Mouse (Mus musculus) gastrocnemius, adult 8-10 months (tissue): Measurements from ENCODE around the gene Adpgk. TPM values are rescaled to one million over a fixed set of nuclear protein-coding genes. Genes with fewer than 3 reads are reported as not detected.

ENCODE experiments used
- DNase-seq, 2 experiments: peaks; one replicate each; pipeline ENCODE4 v3.0.0; 2022; ENCODE audit warnings: low spot score in 2 of 2
- total RNA-seq, 4 experiments: library from RNA; stranded (reverse); gene quantifications; 2 replicates each; pipeline ENCODE4 v1.2.4; 2022

Adpgk gene
- 1 to 10 TPM; 6.1 to 7.6 (median 7.3) TPM for total RNA-seq

DNA sequence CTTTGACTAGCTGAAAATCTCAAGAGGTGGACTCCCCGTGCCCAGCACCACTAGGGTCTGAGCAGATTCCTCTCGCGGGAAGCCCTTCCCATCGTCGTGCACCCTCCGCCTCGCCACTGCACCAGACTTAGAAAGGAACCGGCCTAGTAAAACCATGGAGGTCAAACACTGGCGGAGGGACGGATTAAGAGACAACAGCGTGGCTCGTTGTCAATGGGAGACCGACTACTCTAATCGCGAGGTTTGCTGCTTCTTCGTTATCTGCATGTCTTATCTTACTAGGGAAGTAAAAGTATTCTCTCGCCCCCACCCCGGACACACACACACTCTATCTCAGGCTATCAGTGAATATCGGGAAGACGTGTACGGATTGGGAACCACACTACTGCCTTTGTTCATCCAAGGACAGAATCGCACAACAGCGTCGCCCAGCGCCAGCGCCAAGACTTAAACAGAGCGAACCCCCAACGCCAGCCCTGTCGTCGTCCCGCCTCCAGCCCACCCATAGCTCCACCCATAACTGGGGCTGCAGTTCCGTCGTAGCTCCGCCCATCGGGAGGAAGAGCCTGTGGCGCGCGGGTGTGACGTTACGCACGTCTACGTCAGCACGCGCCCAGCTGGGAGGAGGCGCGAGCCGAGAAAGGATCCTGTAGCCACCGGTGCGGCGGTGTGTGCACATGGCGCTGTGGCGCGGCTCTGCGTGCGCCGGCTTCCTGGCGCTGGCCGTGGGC, at the start of gene Adpgk:
Gene Adpgk (plus strand): TSS at position 602 of the 731 bp plus-strand sequence.
- DNase-seq, result peak; percentile 96 to 98

DNA sequence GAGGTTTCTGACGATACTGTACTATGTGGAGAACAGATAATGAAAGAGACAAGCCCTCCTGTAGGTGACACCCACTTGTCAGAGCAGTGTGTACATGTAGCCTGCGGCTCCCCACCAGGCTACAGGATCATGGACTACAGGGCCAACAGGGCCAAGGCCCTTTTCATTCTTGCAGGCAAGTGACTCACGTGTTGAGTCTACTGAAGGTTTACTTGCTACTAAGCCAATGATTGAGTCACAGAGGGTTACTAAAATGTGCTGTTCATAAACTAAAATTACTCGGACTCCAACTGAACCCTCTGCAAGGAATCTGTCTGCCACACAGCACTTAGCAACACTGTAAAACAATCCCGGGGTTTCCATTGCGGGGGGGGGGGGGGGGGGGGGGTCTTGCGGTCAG, 46.2 kb upstream of the Adpgk start:
- no peak for DNase-seq

DNA sequence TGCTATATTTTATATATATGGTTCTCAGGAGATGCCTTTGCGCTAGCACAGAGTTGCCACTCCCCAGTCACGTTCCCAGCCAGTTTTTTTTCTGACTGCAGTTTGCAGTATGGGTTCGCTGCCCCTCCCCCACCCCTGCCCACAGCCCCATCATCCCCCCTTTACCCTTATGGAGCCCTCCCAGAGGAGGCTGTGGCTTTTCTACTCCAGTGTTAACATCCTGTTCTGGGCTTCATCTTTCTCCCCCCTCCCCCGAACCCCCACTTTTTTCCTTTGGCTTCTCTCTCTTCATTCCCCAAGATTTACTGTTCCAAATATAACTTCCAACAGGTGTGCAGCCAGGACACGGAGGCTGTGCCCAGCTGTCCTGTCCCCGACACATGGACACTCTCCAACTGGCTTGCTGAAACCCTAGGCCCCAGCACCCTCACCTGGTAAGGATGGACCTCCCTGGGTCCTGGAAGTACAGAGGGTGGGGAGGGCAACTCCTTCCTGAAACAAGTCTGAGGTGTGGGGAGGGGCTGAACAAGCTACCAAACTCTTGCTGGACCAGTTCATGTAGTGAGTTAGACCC, 44.8 kb upstream of the Adpgk start:
- DNase-seq, result peak; percentile 61 to 77

DNA sequence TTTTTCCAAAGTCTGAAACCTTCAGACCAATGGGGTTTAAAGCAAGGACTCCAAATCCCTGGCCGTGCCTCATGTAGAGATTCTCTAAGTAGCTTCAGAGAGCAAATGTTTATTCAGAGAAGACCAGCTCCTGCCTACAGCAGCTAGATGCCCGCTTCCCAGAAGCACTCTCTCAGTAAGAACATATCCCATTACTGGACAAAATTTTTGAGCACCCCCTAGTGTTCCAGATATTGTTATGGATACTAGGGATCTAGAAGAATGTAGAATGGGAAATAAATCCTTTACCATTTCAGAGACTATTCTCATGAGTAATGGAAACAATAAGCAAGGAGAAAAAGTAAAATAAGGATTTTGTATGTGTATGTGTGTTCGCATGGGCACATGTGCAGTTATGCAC, 42.0 kb upstream of the Adpgk start:
- no peak for DNase-seq

DNA sequence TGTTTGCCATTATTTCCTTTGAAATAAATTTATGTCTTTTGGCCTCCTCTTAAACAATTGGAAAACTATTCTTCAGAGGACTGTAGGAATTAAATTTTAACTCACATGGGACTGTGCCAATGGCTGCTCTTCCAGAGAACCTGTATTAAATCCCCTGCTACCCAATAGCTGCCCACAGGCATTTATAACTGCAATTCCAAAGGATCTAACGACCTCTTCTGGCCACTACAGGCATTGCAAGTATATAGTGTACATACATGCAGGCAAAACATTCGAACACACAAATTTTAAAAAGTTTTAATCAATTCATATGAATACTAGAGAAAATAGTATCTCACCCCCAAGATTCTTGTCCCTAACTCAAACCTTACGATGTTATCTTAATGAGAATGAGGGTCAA, 41.1 kb upstream of the Adpgk start:
- no peak for DNase-seq

DNA sequence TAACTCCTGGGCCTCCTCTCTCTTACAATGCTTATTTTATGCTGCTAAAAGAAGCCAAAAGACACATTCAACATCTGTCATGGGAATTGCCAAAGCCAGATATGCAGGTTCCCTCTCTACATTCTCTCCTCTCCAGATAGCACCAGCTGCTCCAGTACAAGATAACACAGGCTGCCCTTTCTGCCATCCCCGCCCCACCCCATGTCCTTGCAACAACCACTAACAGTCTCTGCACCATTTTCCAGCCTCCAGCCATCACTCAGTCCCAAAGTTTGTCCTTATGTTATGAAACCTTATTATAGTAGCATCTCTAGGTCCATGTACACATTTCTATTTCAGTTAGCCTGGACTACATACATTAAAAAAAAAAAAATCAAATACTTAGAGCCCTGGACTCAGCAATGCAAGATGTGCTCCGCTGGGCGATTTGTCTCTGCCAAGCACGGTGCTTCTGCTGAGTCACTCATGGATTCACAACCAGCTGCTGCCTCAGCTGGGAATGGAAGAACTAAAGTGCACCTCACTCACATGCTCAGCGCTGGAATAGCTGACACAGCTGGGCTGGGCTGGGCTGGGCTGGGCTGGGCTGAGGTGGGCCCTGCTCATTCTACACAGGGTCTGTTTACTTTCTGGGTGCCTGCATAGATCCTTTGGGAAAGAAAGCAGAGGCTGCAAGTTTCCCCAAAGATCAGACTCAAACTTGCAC, 36.5 kb upstream of the Adpgk start:
- no peak for DNase-seq

DNA sequence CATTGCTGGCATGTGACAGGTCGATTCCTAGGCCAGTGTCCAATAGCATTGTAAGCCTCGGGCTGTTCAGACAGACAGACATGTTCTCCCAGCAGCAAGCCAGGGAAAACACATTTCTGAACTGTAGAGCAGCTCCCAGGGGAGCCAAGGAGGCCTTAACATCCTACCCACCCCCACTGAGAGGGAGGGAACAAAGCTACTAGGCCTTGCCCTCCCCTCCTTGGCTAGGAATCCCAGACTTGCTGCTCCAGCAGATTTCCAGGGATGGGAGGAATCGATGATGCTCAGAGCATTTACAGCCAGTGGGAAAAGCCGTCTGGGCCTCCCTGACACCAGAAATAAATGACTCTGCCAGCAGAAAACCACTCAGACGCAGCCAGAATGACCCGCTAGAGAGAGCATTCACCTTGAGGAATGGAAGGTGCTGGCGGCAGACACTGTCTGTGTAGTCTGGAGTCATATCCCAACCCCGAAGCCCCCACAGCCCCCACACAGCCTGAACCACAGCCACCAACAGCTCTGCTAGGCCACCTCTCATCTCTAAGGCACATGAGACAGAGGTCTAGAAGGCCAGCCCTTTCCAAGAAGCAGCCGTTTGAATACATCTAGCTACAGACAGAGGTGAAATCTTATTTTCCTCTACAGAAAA, 31.4 kb upstream of the Adpgk start:
- no peak for DNase-seq

DNA sequence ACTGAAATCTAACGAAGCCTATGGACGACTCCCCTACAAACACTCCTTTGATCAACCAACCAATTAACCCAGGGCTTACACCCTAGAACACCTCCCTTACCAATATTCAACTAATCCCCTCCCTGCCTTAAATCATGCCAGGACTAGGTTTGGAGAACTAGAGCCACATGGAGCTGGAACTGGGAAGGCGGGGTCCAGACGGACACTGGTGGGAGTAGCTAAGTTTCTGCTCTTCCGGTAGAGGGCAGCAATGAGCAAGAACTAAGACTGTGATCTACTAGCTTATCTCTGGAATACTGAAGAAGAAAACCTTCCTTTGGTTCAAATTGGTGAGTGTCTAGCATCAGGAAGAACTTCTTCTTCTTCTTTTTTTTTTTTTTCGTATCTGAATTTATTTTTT, 25.0 kb upstream of the Adpgk start:
- DNase-seq, result no peak

DNA sequence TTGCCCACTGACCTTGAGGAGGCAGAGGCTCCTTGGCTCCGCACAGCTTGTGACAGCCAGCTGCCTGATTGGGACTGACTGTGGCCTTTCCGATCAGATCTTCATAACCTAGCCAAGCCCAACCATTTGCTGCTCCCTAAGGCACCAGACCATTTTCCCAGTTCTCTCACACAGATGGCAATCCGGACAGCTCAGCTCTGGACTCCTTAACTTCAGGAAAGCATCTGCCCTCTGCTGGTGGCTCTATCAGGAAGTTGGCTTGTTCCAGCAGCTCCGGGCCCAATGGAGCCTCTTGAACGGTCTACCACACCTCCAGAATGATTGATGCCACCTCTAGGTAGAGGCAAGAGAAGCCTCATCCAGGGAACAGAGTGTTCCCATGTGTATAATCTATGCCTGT, 21.6 kb upstream of the Adpgk start:
- DNase-seq, result peak; percentile 42 to 53

DNA sequence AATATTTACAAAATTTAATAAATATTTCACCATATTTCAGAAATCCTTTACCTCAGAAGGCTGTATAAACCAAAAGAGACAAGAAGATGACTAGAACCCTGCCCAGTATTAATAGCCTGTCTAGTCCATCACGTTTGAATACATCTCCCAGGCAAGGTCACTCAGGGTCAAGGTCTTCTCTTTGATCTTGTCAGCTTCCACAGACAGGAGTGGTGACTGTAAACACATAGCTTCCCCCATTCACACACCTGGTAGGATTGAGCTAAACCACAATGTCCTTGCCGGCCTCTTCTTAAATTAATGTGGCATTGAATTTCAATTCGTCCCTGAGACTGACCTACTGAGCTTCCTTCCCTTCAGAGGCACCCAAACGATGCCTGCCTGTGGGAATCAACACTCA, 20.3 kb upstream of the Adpgk start:
- DNase-seq, result no peak

DNA sequence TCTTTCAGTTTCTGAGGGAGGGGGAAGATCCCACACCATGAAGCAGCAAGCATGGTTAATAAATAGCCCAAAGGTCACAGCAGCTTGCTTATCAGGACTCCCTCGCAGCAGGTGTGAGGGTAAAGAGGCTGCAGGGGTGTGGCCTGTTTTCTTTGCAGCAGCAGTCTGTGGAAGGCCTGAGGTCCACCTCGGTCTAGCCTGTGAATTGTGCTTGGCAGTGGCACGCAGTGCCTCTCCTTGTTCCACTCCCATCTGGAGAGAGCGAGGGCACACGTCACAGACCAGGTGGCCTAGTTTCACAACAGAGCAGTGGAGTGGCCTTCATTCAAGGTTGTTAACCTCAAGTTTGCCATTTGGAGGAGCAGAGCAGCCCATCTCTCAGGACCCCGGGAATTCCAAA, 19.6 kb upstream of the Adpgk start:
- DNase-seq, result peak; percentile 10 to 19

DNA sequence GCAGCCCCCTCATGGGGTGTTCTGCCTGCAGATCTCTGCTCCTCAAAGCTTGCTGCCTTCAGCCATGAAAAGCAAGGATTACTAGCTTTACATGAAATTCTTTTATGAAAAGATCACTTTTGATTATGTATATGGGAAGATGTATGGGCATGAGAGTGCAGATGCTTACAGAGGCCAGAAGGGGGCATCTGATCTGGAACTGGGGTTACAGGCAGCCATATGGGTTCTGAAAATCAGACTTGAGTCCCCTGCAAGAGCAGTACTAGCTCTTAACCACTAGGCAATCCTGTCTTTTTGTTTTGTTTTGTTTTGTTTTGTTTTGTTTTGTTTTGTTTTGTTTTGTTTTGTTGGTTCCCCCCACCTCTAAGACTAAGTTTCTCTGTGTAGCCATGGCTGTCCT, 18.2 kb upstream of the Adpgk start:
- DNase-seq, result no peak

DNA sequence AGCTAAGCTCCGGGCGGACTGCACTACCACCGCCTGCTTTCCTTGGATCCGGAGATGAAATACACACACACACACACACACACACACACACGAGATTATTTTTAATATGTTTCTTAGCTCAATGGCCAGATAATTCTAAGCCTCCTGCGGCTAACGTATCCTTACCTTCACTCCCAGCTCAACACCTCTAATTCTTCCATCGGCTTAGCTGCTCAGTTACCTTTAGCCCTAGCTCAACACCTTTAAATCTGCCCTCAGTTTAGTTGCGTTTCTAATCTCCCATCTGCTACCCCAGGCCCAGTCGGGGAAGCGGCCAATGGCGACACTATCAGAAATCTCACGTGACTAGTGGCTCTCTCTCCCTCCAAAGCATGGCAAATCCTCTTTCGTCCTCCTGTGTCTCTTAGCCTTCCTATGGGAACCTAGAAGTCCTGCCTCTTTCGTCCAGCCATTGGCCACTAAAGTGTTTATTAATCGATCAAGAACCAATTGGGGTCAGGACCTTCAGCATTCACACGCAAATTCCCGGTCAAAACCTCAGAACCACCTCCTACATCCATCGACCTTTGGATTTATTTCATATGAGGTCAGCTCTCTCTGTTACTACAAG, 16.4 kb upstream of the Adpgk start:
- DNase-seq, result no peak

DNA sequence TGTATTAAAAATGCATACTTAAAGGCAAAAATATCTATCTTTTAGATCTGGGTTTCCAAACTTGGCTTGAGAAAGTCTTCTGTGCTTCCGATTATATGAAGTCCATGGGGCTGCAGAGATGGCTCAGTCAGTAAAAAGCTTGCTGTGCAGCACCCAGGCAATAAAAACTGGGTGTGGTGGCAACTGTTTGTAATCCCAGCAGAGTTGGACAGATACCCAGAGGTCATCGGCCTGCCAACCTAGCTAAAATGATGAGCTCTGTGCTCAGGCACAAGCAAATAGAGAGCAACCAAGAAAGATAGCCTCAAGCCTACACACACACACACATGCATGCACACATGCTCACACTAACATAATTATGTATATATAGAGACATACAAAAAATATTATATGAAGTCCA, 13.2 kb upstream of the Adpgk start:
- peak; percentile 44 to 57 for DNase-seq

DNA sequence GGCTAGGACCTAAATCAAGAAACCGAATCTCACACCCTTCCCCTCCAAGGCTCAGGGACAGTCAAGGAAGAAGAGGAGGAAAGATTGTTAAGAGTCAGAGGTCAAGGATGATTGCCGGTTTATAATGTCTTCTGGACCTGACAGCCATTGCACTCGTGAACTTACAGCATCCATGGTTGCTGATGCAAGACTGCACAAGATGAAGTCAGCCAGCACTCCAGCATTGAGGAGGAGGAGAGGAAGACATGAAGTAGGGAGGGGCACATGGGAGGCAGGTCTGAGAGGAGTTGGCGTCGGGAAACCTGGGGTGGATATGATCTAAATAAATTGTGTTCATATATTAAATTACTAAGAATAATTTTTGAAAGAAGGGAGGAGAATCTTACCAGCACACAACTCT, 12.7 kb upstream of the Adpgk start:
- DNase-seq, result no peak

DNA sequence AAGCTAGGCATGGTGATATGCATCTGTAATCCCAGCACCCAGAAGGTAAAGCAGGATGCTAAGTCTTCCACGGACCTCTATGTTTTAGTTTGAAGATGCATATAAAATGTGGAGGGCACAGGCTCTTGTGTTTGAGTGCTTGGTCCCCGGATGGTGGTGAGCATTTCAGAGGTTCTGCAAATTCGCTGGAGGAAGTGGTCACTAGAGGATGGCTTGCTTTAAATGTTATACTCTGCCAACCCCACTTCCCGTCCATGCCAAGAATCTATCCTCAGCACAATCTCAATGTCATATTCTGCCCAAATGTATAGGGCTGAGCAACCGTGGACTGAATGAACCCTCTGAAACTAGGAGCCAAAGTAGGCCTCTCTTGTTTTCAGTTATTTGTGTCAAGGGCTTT, 10.5 kb upstream of the Adpgk start:
- no peak for DNase-seq

DNA sequence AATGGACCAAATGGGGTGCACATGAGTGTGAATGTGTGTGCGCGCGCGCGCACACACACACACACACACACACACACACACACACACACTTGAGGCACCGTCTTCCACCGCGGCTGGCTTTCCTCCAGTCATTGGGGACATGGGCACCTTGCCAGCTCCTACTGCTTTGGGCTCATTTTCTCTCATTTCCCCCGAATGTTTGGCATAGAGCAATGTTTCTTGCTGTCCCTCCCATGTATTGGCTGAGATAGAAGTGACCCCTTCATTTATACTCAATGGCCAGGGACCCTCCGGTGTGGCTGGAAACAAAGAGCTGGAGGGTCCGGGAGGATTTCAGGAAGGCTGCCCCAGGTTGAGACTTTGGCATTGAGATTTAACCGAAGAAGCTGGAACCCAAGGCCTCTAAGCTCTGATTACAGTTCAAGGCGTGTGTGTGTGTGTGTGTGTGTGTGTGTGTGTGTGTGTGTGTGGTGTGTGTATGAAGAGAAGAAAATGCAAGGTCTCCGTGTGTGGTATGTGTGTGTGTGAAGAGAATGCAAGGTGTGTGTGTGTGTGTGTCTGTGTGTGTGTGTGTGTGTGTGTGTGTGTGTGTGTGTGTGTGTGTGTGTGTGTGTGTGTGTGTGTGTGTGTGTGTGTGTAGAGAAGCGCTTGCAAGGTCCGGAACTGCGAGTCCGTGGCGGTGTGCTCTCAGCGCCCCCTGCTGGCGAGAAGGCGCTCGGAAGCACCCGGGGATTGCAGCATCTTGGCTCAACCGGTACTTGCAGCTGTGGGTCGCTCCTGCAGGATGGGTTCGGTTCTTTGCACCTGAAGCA, 9.3 kb upstream of the Adpgk start:
- DNase-seq, result peak; percentile 61 to 71

DNA sequence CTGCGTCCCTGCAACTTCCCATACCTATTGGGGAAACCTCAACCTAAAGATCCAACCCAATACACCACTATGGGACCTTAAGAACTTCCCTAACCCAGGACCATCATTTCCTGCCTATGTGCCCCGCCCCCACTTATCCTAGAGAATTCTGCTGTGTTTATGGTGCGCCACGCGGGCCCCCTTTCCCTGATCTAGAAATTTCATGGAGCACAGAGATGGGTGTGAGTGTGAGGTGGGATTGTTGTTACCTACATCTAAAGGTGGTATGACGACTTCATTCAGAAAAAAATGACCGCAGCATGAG, 8.7 kb upstream of the Adpgk start:
- no peak for DNase-seq

DNA sequence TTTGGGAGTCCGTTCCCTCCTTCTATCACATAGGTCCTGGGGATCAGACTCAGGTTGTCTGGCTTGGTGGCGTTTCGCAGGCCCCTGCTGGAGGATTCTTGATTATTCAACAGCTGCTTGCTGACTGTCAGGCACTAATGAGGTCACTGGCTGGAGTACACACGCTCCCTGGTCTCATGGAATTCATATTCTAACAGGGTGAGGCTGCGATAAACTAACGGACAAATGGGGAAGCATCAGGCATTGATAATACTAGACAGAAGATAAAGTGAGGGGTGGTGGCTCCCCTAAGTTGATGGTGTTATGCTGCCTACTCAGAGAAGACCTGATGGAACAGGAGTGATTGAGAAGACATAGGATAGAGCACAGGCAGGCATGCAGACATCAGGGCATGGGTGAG, 5.7 kb upstream of the Adpgk start:
- DNase-seq, result no peak

DNA sequence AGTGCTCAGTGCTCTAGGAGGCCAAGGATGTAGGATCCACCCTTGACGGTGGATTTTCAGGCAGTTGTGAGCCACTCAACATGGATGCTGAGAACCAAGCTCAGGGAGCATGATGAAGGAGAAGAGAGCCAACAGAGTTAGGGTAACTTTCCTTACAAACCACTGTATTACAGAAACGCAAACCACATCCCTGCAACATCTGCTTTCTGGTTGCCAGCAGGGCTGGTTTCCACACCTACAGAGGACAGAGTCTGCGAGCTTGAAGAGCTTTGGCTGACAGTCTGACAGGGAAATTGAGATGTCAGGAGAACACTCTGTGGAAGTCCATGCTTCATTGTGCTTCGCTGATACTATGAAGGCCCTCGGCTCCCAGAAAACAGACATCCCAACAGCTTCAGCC, 3.3 kb upstream of the Adpgk start:
- DNase-seq, result no peak

DNA sequence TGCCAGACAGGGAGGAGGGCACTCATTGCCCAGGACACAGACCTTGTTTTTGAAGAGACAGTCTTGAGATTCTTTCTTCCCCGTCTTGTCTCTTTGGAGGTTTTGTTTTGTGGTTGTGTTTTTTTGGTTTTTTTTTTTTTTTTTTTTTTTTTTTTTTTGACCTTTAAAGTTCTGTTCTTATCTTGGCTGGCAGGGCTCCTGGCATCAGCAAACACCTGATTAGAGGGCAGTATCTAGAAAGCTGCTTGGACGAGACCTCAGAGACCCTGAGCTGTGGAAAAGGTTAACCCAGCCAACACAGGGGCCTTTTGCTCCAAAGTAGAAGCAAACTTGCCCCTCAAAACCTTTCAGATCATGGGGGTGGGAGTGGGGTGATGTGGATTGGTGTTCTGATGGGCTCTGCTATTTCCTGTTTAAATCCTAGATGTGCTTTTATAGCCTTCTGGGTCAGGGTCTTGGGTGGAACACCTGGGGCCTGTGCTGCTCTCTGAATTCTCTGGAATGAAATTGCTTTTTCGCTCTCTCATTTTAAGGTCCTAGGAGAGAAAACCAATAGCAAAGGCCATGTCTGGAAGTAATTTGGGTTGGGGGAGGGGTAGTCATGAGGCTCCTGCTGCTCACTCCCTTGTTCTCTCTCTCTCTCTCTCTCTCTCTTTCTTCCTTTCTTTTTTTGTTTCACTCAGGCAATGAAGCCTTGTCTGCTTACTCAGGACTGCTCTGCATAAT, 2.5 kb upstream of the Adpgk start:
- no peak for DNase-seq
